Mouse (Mus musculus) heart, embryonic 14.5 days (tissue): ENCODE data around the gene Epb41l1. TPM values are rescaled to one million over a fixed set of nuclear protein-coding genes. Genes with fewer than 3 reads are reported as not detected.
A peak's percentile ranks its signal among the peaks of the same experiment; 100 is the strongest.

Experiments
- ATAC-seq: fragments of 200-750 bp; cut with Nextera tagmentation; 2 replicates; pipeline ENCODE4 v1.8.0; 2017; ENCODE audit warnings: low read depth, moderate TSS enrichment; ENCODE audit not compliant: insufficient number of reproducible peaks, insufficient read depth, low FRiP score
- H3K27ac ChIP-seq, 2 experiments: fragments of 200-500 bp in 1 of 2; fragments of 300-500 bp in 1 of 2; sonication (generic) in 1 of 2; replicated peaks in 1 of 2; 2 replicates each; pipeline ENCODE4 v1.5.1; 2012 to 2014; ENCODE audit warnings: low read depth in 2 of 2, low read length in 2 of 2, control low read depth in 1 of 2, mild to moderate bottlenecking in 1 of 2, mixed read lengths in 1 of 2; ENCODE audit not compliant: control insufficient read depth in 1 of 2, insufficient read depth in 1 of 2
- H3K27me3 ChIP-seq: fragments of 300-500 bp; sonication (generic); 2 replicates; pipeline ENCODE4 v1.6.1; 2014; ENCODE audit warnings: mild to moderate bottlenecking, low read length, control low read depth; ENCODE audit not compliant: control insufficient read depth, insufficient read depth
- H3K36me3 ChIP-seq: fragments of 300-500 bp; sonication (generic); 2 replicates; pipeline ENCODE4 v1.6.1; 2014; ENCODE audit warnings: mild to moderate bottlenecking, control low read depth, low read length, mixed read lengths; ENCODE audit not compliant: control insufficient read depth, insufficient read depth
- H3K4me1 ChIP-seq, 2 experiments: fragments of 200-500 bp in 1 of 2; fragments of 300-500 bp in 1 of 2; sonication (generic) in 1 of 2; 2 replicates each; pipeline ENCODE4 v1.6.1; 2012 to 2014; ENCODE audit warnings: low read length in 2 of 2, control low read depth in 1 of 2, mixed read lengths in 1 of 2; ENCODE audit not compliant: control insufficient read depth in 2 of 2, insufficient read depth in 2 of 2
- H3K4me2 ChIP-seq: fragments of 300-500 bp; sonication (generic); 2 replicates; pipeline ENCODE4 v1.6.1; 2014; ENCODE audit warnings: mild to moderate bottlenecking, low read length
- H3K4me3 ChIP-seq, 2 experiments: fragments of 200-500 bp in 1 of 2; fragments of 300-500 bp in 1 of 2; sonication (generic) in 1 of 2; 2 replicates each; pipeline ENCODE4 v1.5.1; 2012 to 2014; ENCODE audit warnings: low read length in 2 of 2, mild to moderate bottlenecking in 2 of 2, control low read depth in 1 of 2, low read depth in 1 of 2, moderate library complexity in 1 of 2; ENCODE audit not compliant: control insufficient read depth in 1 of 2, insufficient read depth in 1 of 2
- H3K9ac ChIP-seq: fragments of 300-500 bp; sonication (generic); 2 replicates; pipeline ENCODE4 v1.6.1; 2014; ENCODE audit warnings: mild to moderate bottlenecking, low read length
- H3K9me3 ChIP-seq: fragments of 300-500 bp; sonication (generic); 2 replicates; pipeline ENCODE4 v1.6.1; 2016; ENCODE audit warnings: low read length, control low read depth; ENCODE audit not compliant: control insufficient read depth
- WGBS: fragments of 180-500 bp; shearing (Covaris S2); extraction: QIAGEN DNeasy Blood & Tissue Kit; methylation state at CpG from one replicate; pipeline ENCODE4 v1.1.7; 2014; 5-methylcytosine and 5-hydroxymethylcytosine counted together
- polyA plus RNA-seq: library from polyadenylated mRNA; unstranded; fragments of >200 nt; fragmentation: Nextera tagmentation; extraction: Ambion mirVana; gene quantifications from 2 replicates; pipeline ENCODE4 v1.2.1, GENCODE M21; 2014

Gene Epb41l1
- polyA plus RNA-seq, 1 experiment from 2014 or later: 1.6 TPM

- Histone ChIP-seq H3K27ac (peak overlapping the region in 1 of 2 experiments; percentile 47; a peak in 2 of 4 replicates), H3K4me2 (peak overlapping the region; percentile 34), H3K36me3 (no peaks in the 10 kb centered on the region), H3K9me3 (no peaks in the 10 kb centered on the region), H3K4me3 (no peak overlapping the region), H3K9ac (peak overlapping the region; percentile 34), H3K27me3 (0 out of 2 replicates have a peak, but pooled peaks cover 4% of the 10 kb centered on the region), H3K4me1 (peaks cover 19 to 27% of the 10 kb centered on the region in 2 experiments)
- peak; percentile 44; the same call in 1 of the 2 replicates for ATAC-seq
- 32% methylated on average over 14 of the region's 14 CpGs for WGBS
These were observed 41.7 kb downstream of the Epb41l1 start for GRCm38 (mm10) chr2:156462154-156463029.

DNA sequence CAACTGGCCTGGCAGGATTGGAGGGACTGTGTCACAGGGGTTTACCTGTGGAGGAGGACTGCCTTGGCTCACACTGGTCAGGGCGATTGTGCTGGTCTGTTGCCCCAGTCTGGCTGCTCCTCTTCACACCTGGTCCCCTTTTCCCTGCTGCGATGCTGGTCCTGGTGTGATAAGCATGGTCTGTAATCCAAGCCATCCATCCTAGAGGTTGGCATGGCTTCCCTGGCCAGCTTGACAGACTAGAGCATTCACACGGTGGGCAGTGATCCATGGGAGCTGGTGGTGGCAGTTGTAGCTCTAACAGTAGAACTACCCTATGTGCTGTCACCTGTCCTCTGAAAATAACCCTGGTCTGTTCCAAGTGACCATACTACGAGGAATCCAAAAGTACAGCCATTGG is 43.7 kb downstream of the Epb41l1 start:
- 85% methylated on average over 4 of the region's 4 CpGs for WGBS
- H3K36me3 ChIP-seq: no peaks in the 10 kb centered on the region
- no peaks in the 10 kb centered on the region for H3K9me3 ChIP-seq
- no peak overlapping the region for H3K4me3 ChIP-seq
- H3K27ac ChIP-seq: no peak overlapping the region
- H3K4me1 ChIP-seq: peaks cover 25 to 36% of the 10 kb centered on the region in 2 experiments
- ATAC-seq: no peak
- no peak overlapping the region for H3K9ac ChIP-seq
- H3K27me3 ChIP-seq: 0 out of 2 replicates have a peak, but pooled peaks cover 4% of the 10 kb centered on the region
- H3K4me2 ChIP-seq: no peak overlapping the region

DNA sequence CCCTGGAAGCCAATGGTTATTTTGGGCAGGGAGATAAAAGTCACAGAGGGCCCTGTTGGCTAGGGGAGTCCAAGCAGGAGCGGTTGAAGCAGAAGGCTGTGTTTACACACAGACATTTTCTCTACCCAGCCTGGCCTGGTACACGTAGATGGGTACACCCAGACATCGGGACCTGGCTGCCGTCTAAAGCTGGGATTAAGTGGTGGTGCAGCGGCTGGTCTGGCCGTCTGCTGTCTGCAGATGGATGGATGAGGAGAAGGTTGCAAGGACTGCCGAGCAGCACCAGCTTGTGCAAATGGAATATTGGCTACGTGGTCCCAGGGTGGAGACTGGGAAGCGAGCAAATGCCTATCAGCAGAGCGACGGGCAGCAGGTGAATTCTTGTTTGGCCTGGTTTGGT is 46.8 kb downstream of the Epb41l1 start:
- 59% methylated on average over 11 of the region's 11 CpGs for WGBS
- Histone ChIP-seq H3K9ac (no peak overlapping the region), H3K27ac (peak overlapping the region in 1 of 2 experiments; percentile 58; a peak in 3 of 4 replicates), H3K4me3 (no peak overlapping the region), H3K27me3 (0 out of 2 replicates have a peak, but pooled peaks cover 4% of the 10 kb centered on the region), H3K4me1 (peaks cover 25 to 30% of the 10 kb centered on the region in 2 experiments), H3K9me3 (no peaks in the 10 kb centered on the region), H3K4me2 (no peak overlapping the region), H3K36me3 (no peaks in the 10 kb centered on the region)
- ATAC-seq: no peak

DNA sequence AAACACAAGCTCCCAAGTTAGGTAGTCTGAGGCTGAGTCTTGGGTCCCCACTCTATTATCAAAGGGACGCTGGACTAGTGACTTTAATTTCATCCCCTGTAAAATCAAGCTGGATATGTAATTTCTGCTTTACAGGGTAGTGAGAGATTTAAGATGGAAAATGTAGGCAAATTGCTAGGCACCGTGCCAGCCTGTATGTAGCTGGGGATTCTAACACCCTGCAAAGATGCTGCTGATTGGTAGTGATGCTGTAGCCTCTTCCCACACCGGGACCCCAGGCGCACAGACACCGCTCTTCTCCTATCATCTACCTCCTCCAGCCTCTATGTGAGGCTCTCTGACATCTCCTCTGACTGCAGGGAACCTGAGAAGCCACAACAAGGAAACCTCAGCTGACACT is 48.2 kb downstream of the Epb41l1 start:
- Histone ChIP-seq H3K4me1 (peaks cover 29 to 34% of the 10 kb centered on the region in 2 experiments), H3K9ac (no peak overlapping the region), H3K27me3 (0 out of 2 replicates have a peak, but pooled peaks cover 4% of the 10 kb centered on the region), H3K4me3 (no peak overlapping the region), H3K4me2 (no peak overlapping the region), H3K36me3 (no peaks in the 10 kb centered on the region), H3K9me3 (no peaks in the 10 kb centered on the region), H3K27ac (no peak overlapping the region; a peak in 1 of 4 replicates)
- no peak for ATAC-seq
- WGBS: 54% methylated on average over 5 of the region's 5 CpGs

GRCm38 (mm10) chr2:156469508-156469907 is 48.8 kb downstream of the Epb41l1 start:
- Histone ChIP-seq H3K9ac (no peak overlapping the region), H3K4me2 (no peak overlapping the region), H3K36me3 (no peaks in the 10 kb centered on the region), H3K4me3 (no peak overlapping the region), H3K4me1 (peaks cover 35 to 40% of the 10 kb centered on the region in 2 experiments), H3K27me3 (0 out of 2 replicates have a peak, but pooled peaks cover under 1% of the 10 kb centered on the region), H3K27ac (no peak overlapping the region; a peak in 1 of 4 replicates), H3K9me3 (no peaks in the 10 kb centered on the region)
- ATAC-seq: no peak
- 68% methylated on average over 8 of the region's 8 CpGs for WGBS

- H3K9ac ChIP-seq: no peak overlapping the region
- 78% methylated on average over 7 of the region's 7 CpGs for WGBS
- H3K27me3 ChIP-seq: no peaks in the 10 kb centered on the region
- H3K4me1 ChIP-seq: peaks cover 43 to 50% of the 10 kb centered on the region in 2 experiments
- no peaks in the 10 kb centered on the region for H3K36me3 ChIP-seq
- 0 out of 4 replicates have a peak overlapping the region, but pooled peaks of 1 of the 2 experiments have one; percentile 3 for H3K27ac ChIP-seq
- no peaks in the 10 kb centered on the region for H3K9me3 ChIP-seq
- H3K4me3 ChIP-seq: no peak overlapping the region
- ATAC-seq: no peak
- H3K4me2 ChIP-seq: no peak overlapping the region
These were observed 50.2 kb downstream of the Epb41l1 start for GRCm38 (mm10) chr2:156470938-156471337.

DNA sequence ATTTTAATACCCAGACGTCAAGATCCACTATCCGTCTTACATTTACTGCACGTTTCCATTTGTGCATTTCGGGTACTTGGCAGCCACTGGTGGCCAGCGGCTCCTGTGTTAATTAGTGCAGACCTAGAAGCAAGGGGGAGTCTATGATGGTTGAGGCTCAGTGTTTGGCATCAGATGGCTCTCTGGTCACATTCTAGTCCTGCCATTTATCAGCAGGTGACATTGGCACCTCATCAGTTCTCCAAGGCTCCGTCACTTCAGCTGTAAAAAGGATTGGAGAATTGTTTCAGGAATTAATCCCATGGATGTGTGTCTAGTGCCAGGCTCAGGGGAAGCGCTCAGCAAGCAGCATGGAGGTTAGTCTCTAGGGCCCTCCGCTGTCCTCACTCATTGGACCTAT is 51.6 kb downstream of the Epb41l1 start:
- Histone ChIP-seq H3K4me3 (no peak overlapping the region), H3K4me1 (peaks cover 46 to 58% of the 10 kb centered on the region in 2 experiments), H3K4me2 (no peak overlapping the region), H3K36me3 (no peaks in the 10 kb centered on the region), H3K9ac (no peak overlapping the region), H3K27ac (no peak overlapping the region), H3K27me3 (no peaks in the 10 kb centered on the region), H3K9me3 (no peaks in the 10 kb centered on the region)
- 93% methylated on average over 8 of the region's 8 CpGs for WGBS
- no peak for ATAC-seq
